Mouse (Mus musculus): ENCODE measurements at regions not wholly inside any gene's neighbourhood (a gene's known extent, or its start where the extent isn't known, plus 50 kb on each side); places are given as distances from the start of the nearest gene placed in this dataset.

DNA sequence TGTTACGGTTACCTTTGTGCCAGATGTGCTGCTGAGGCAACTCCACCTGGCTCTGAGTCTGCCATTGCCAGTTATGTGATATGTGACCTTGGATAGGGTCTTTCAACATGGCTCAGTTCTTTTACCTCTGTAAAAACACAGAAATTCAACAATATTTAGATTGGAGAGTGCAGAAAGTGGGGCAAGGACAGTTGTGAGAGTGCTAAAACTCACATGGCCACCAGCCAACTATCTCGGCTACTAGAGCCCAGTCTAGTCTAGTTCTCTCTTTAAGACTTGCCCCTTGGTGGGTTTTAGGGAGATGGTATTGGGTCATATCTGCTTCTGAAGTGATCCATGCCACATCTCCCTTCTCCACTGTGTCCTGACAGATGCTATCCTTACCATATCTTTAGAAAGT, 233.0 kb downstream of the Phf14 start:
- no peak for DNase-seq (ENCODE audit: low read depth)

- no peak for DNase-seq (ENCODE audit: low read depth)
Observed at GRCm38 (mm10) chr6:12145216-12145615, 237.6 kb downstream of the Phf14 start.

- no peak for DNase-seq (ENCODE audit: low read depth)
Observed at GRCm38 (mm10) chr6:12150613-12151333, 243.2 kb downstream of the Phf14 start.

GRCm38 (mm10) chr6:12163971-12164370, 256.4 kb downstream of the Phf14 start:
- DNase-seq (ENCODE audit: low read depth), result no peak

DNA sequence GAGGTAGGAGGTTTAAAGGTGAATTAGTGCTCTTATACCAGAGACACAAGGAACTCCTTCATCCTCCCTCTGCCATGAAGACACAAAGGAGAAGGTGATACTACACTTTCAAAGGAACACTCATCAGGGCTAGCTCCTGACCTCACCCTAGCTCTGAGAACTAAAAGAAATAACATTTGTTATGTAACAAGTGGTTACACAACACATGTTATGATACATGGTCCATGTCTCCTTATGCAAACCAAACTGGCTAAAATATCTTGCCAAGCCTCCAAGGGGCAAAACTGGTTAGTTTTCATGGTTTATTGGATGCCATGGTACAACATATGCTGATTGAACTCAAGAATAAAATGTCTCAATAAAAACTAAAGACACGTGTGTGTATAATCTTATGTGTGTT, 260.9 kb downstream of the Phf14 start:
- no peak for DNase-seq (ENCODE audit: low read depth)

- no peak for DNase-seq (ENCODE audit: low read depth)
Observed at GRCm38 (mm10) chr6:12169431-12169830, 261.8 kb downstream of the Phf14 start.

- DNase-seq (ENCODE audit: low read depth), result no peak
Observed at GRCm38 (mm10) chr6:12170722-12171121, 263.1 kb downstream of the Phf14 start.

DNA sequence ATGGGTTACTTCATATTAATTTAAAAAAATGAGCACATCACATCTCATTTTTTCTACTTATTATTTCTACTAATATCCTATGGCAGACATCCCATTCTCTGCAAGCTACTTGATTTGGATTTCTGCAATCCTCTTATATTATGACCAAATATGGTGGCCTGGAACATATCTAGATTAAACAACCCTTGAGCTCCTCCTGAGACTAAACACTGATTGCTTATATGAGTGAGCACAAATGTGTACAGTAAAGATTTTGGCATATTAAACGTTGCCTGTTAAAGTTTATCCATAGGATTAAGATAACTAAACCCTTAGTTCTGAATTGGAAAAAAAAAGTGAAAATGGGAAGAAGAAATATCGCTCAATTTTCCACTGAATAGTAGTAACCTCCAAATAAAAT, 263.6 kb downstream of the Phf14 start:
- no peak for DNase-seq (ENCODE audit: low read depth)

- DNase-seq (ENCODE audit: low read depth), result no peak
Observed at GRCm38 (mm10) chr6:12177996-12178395, 270.4 kb downstream of the Phf14 start.

DNA sequence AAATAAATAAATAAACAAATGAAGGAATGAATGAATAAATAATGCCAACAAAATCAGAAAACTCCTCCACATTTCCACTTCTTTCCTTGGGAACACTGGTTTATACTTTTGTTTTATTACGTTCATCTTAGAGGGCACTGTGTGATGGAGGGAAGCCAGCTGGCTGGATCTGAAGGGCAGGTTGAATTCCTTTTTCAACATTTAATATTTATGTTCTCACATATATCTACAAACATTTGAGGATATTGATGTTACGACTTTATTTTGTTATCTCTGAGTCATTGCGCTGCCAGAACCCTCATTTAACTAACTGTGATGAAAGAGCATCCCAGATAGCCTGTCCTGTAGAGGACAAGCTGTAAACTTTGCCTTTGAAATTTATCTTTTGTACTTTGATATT, 273.3 kb downstream of the Phf14 start:
- no peak for DNase-seq (ENCODE audit: low read depth)

- no peak for DNase-seq (ENCODE audit: low read depth)
Observed at GRCm38 (mm10) chr6:12210190-12210589, 302.6 kb downstream of the Phf14 start.

- no peak for DNase-seq (ENCODE audit: low read depth)
Observed at GRCm38 (mm10) chr6:12214526-12215177, 307.0 kb downstream of the Phf14 start.

GRCm38 (mm10) chr6:12215178-12215553, 307.6 kb downstream of the Phf14 start:
- DNase-seq (ENCODE audit: low read depth), result no peak

GRCm38 (mm10) chr6:12244151-12244550, 336.5 kb downstream of the Phf14 start:
- no peak for DNase-seq (ENCODE audit: low read depth)

DNA sequence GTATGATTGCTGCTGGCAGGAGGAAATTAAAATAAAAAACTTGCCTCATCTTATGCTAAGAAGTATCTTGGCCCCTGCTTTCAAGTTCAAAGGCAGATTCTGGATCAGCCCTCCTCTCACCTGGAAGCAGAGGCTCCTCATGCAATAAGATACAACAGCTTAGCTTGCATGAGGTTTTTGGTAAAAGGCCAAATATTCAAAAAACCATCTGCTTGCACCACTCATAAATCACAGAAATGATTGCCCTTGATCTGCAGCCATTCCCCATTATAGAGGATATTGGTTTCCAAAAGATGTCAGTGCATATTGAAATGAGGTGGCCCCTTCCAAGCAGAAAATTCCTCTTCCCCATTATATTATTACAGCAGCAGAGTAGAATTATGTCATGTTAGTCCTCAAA, 340.4 kb downstream of the Phf14 start:
- no peak for DNase-seq (ENCODE audit: low read depth)

DNA sequence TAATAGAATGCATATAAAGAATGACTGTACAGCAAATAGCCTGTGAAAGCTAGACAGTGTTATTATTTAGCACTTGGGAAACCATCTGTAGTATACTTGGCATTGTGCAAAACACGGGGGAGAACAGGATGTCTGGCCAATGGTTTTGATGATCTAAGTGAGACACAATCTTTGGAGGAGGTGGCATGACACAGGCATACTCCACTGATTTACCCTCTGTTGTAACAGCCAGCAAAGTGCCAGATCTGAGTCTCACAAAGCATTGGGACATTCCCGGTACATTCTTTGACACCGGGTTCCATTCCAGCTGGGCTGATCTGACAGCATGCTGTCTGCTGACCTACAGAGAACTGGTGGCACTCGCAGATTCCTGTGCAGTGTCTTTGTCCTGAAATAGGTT, 341.0 kb downstream of the Phf14 start:
- no peak for DNase-seq (ENCODE audit: low read depth)

DNA sequence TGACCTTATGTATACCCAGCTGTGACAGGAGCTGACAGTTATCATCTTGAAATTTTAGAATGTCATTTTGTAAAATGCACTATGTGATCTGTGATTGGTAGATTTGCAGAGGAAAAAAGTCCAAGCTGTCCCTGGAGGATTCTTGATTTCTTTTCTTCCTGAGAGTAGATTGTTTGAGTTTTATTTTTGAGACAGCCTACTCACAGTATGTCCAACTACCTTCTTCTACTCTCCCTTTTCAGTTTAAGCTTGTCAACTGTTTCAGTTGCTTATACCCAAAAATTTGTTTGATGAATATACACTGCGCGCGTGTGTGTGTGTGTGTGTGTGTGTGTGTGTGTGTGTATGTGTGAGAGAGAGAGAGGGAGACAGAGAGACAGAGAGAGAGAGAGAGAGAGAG, 346.9 kb downstream of the Phf14 start:
- no peak for DNase-seq (ENCODE audit: low read depth)

- DNase-seq (ENCODE audit: low read depth), result no peak
Observed at GRCm38 (mm10) chr6:12255434-12255833, 347.8 kb downstream of the Phf14 start.

- DNase-seq (ENCODE audit: low read depth), result no peak
Observed at GRCm38 (mm10) chr6:12258273-12258672, 350.7 kb downstream of the Phf14 start.

- no peak for DNase-seq (ENCODE audit: low read depth)
Observed at GRCm38 (mm10) chr6:12258940-12259481, 351.4 kb downstream of the Phf14 start.

DNA sequence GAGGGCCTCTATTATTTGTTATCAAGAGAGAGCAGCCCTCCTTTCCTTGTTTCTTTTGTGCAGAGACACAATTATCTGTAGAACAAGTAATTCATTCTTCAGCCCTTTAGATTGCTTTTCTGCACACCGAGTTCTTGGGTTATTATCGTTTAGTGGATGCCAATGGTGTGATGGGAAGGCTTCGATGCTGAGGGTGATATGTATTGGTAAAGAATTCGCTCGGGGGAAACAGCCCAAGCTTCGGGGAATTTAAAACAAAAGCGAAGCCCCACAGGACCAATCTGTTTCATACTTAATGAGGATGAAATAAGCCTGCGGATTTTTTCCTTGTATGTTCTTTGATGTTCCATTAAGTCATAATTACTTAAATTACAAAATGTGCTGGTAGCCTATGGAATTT, 352.0 kb downstream of the Phf14 start:
- no peak for DNase-seq (ENCODE audit: low read depth)

DNA sequence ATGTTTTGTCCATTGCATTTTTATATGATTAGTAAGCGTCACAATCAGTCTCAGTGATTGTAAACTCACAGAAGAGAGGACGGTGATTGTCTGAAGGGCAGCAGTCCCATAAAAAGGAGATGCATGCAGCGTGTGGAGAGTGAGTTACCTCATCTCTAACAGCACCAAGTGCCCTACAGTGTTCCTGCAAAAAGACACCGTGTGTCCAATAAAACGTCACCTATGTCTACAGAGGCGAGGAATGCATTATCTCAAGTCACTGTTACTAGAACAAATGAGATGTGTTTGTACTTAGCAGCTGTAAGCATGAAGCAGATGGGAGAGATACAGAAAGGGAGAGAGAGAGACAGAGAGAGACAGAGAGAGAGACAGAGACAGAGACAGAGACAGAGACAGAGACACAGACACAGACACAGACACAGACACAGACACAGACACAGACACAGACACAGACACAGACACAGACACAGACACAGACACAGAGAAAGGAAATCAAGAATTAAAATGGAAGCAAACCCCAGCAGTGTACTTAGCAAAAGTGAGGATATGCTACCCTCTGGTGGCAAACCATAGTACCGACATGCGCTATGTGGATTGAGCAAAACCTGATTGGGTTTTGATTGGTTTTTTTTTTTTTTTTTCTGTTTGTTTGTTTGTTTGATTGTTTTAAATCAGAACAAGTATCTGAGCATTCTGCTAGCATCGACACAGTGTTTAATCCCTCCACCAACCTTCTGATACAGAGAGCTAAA, 352.9 kb downstream of the Phf14 start:
- DNase-seq (ENCODE audit: low read depth), result peak; percentile 10

All from fibroblast of lung, adult 2 months (primary cell).